Mouse (Mus musculus) hindlimb bud, embryonic 11.5 days (tissue): Measurements from ENCODE around the gene Eya3.
"Not testable (repeated sequence)": the region's sequence is repeated elsewhere in the genome, so short reads cannot be mapped to it uniquely, and the experiment has no call there.

Source experiments
- DNase-seq: peaks from one replicate; pipeline ENCODE4 v3.0.0-alpha.2; 2012; ENCODE audit warnings: low read depth, low spot score; ENCODE audit errors: extremely low spot score

Eya3 gene

GRCm38 (mm10) chr4:132737154-132737553, 98.4 kb downstream of the Eya3 start:
- DNase-seq = not testable (repeated sequence)

- no peak for DNase-seq
Observed at GRCm38 (mm10) chr4:132741491-132741890, 102.7 kb downstream of the Eya3 start.

- no peak for DNase-seq
Observed at GRCm38 (mm10) chr4:132743992-132744911, 105.5 kb downstream of the Eya3 start.

- DNase-seq = no peak
Observed at GRCm38 (mm10) chr4:132746911-132747517, 108.2 kb downstream of the Eya3 start.

GRCm38 (mm10) chr4:132747664-132748259, 109.0 kb downstream of the Eya3 start:
- DNase-seq = no peak

- no peak for DNase-seq
Observed at GRCm38 (mm10) chr4:132748778-132749177, 110.0 kb downstream of the Eya3 start.

- DNase-seq = no peak
Observed at GRCm38 (mm10) chr4:132749258-132749982, 110.6 kb downstream of the Eya3 start.

- DNase-seq = no peak
Observed at GRCm38 (mm10) chr4:132752992-132753391, 114.2 kb downstream of the Eya3 start.

GRCm38 (mm10) chr4:132756974-132757373, 118.2 kb downstream of the Eya3 start, which contains the start of gene Smpdl3b:
Gene Smpdl3b, minus strand, starts transcription at chr4:132757252.
- DNase-seq = peak; percentile 50

GRCm38 (mm10) chr4:132757633-132758351, 119.0 kb downstream of the Eya3 start:
- no peak for DNase-seq

GRCm38 (mm10) chr4:132760296-132760695, 121.5 kb downstream of the Eya3 start:
- DNase-seq = no peak

GRCm38 (mm10) chr4:132762602-132763001, 123.8 kb downstream of the Eya3 start:
- DNase-seq = no peak

- DNase-seq = not testable (repeated sequence)
Observed at GRCm38 (mm10) chr4:132763125-132763524, 124.3 kb downstream of the Eya3 start.

GRCm38 (mm10) chr4:132767914-132768876, 129.4 kb downstream of the Eya3 start, which contains the start of gene Rpa2:
Gene Rpa2, plus strand, starts transcription at chr4:132768332.
- DNase-seq = peak; percentile 100

- no peak for DNase-seq
Observed at GRCm38 (mm10) chr4:132771776-132772175, 133.0 kb downstream of the Eya3 start.
